Mouse (Mus musculus) liver, embryonic 14 days (tissue): ENCODE data around the gene Afg3l1. TPM values are rescaled to one million over a fixed set of nuclear protein-coding genes. Genes with fewer than 3 reads are reported as not detected.

Experiments
- polyA plus RNA-seq: library from polyadenylated mRNA; depleted of rRNA; stranded (reverse); fragments of >200 nt; gene quantifications from 2 replicates; pipeline ENCODE4 v1.2.3, GENCODE M21; 2012; rRNA removed

The Afg3l1 gene
- 12.7 and 13.9 TPM in 2 replicates for polyA plus RNA-seq

GRCm38 (mm10) chr8:123477737-123478258, at the start of gene Afg3l1:
Afg3l1 (plus strand) TSS chr8:123477903.

GRCm38 (mm10) chr8:123514781-123515539, 37.3 kb downstream of the Afg3l1 start, which contains the start of gene Dbndd1:
Dbndd1 (minus strand) TSS chr8:123515463.

GRCm38 (mm10) chr8:123518667-123519066, 41.0 kb downstream of the Afg3l1 start, which contains the start of gene Gas8:
Gas8 (plus strand) TSS chr8:123518834.

Other genes with a start within 250 kb of the Afg3l1 start
- gene Spata2l, start 241.7 kb upstream of the Afg3l1 start, polyA plus RNA-seq: 0.78 and 0.99 TPM in 2 replicates
- gene Zfp276, start 223.7 kb upstream of the Afg3l1 start, polyA plus RNA-seq: 7.4 and 8.2 TPM in 2 replicates
- 6.1 and 7.4 TPM in 2 replicates for gene Vps9d1, start 223.6 kb upstream of the Afg3l1 start, polyA plus RNA-seq
- 21.3 and 26.0 TPM in 2 replicates for gene Fanca, start 159.3 kb upstream of the Afg3l1 start, polyA plus RNA-seq
- gene Spire2, start 145.2 kb upstream of the Afg3l1 start, polyA plus RNA-seq: 3.0 and 3.1 TPM in 2 replicates
- gene Tcf25, start 104.2 kb upstream of the Afg3l1 start, polyA plus RNA-seq: 42.0 and 48.3 TPM in 2 replicates
- 0.01 and 0.02 TPM in 2 replicates for gene Mc1r, start 70.8 kb upstream of the Afg3l1 start, polyA plus RNA-seq
- gene Tubb3, start 66.5 kb upstream of the Afg3l1 start, polyA plus RNA-seq: 0.62 and 0.92 TPM in 2 replicates
- gene Def8, start 54.4 kb upstream of the Afg3l1 start, polyA plus RNA-seq: 7.6 and 8.4 TPM in 2 replicates
- gene Dbndd1, start 37.6 kb downstream of the Afg3l1 start, polyA plus RNA-seq: 0.06 and 0.15 TPM in 2 replicates
- 4.0 and 4.2 TPM in 2 replicates for gene Gas8, start 40.9 kb downstream of the Afg3l1 start, polyA plus RNA-seq
- 2.5 and 2.6 TPM in 2 replicates for gene Rhou, start 176.0 kb downstream of the Afg3l1 start, polyA plus RNA-seq